Mouse (Mus musculus) heart, postnatal 25 days (tissue): ENCODE data around the gene Cnot1. TPM values are rescaled to one million over a fixed set of nuclear protein-coding genes. Genes with fewer than 3 reads are reported as not detected.

Experiments
- DNase-seq: peaks from one replicate; pipeline ENCODE4 v3.0.0; 2022; ENCODE audit warnings: low spot score
- intact Hi-C: fragments of 180-260 bp; cut with DNase I; formaldehyde crosslinking; loops from one replicate; pipeline ENCODE4 v1.15.1; 2025
- total RNA-seq, 2 experiments: library from RNA; stranded (reverse); gene quantifications; 2 replicates each; pipeline ENCODE4 v1.2.3; 2021

Gene Cnot1
- total RNA-seq, 2 experiments from 2014 or later = 109 to 130 TPM

- intact Hi-C loops = loop anchor here (5.0 to 10.0 kb wide), 3 partner anchors 42 to 151 kb away; no protein-coding TSS in a partner anchor
- no peak for DNase-seq
Measured at GRCm38 (mm10) chr8:95764133-95764532, 43.1 kb downstream of the Cnot1 start.

GRCm38 (mm10) chr8:95760323-95760722 is 46.9 kb downstream of the Cnot1 start:
- DNase-seq = no peak
- intact Hi-C loops = loop anchor here (5.0 to 10.0 kb wide), 3 partner anchors 38 to 154 kb away; no protein-coding TSS in a partner anchor

GRCm38 (mm10) chr8:95751924-95752323 is 55.3 kb downstream of the Cnot1 start:
- intact Hi-C loops = no loop called here
- no peak for DNase-seq

- DNase-seq = no peak
- intact Hi-C loops = no loop called here
Measured at GRCm38 (mm10) chr8:95748028-95748427, 59.2 kb downstream of the Cnot1 start.

- no peak for DNase-seq
- intact Hi-C loops = no loop called here
Measured at GRCm38 (mm10) chr8:95741732-95742131, 65.5 kb downstream of the Cnot1 start.

GRCm38 (mm10) chr8:95738596-95738995 is 68.7 kb downstream of the Cnot1 start:
- intact Hi-C loops = no loop called here
- no peak for DNase-seq

GRCm38 (mm10) chr8:95727625-95728024 is 79.6 kb downstream of the Cnot1 start:
- intact Hi-C loops = no loop called here
- DNase-seq = no peak

GRCm38 (mm10) chr8:95716546-95717335 is 90.5 kb downstream of the Cnot1 start:
- DNase-seq = no peak
- intact Hi-C loops = no loop called here

- DNase-seq = peak; percentile 73
- intact Hi-C loops = no loop called here
Measured at GRCm38 (mm10) chr8:95715676-95716531, 91.4 kb downstream of the Cnot1 start, which contains the start of gene Setd6. Setd6 (plus strand) TSS chr8:95715881.

GRCm38 (mm10) chr8:95714837-95715413 is 92.3 kb downstream of the Cnot1 start:
- no peak for DNase-seq
- intact Hi-C loops = loop anchor here (5.0 kb wide), 1 partner anchor 202 kb away; no protein-coding TSS in a partner anchor

- intact Hi-C loops = loop anchor here (5.0 kb wide), 1 partner anchor 203 kb away; no protein-coding TSS in a partner anchor
- no peak for DNase-seq
Measured at GRCm38 (mm10) chr8:95714367-95714766, 92.9 kb downstream of the Cnot1 start.

- intact Hi-C loops = loop anchor here (5.0 kb wide), 1 partner anchor 204 kb away; no protein-coding TSS in a partner anchor
- DNase-seq = no peak
Measured at GRCm38 (mm10) chr8:95713100-95714010, 93.9 kb downstream of the Cnot1 start.

GRCm38 (mm10) chr8:95712395-95712794 is 94.9 kb downstream of the Cnot1 start:
- no peak for DNase-seq
- intact Hi-C loops = loop anchor here (5.0 kb wide), 1 partner anchor 205 kb away; no protein-coding TSS in a partner anchor

- no peak for DNase-seq
- intact Hi-C loops = loop anchor here (5.0 kb wide), 1 partner anchor 206 kb away; no protein-coding TSS in a partner anchor
Measured at GRCm38 (mm10) chr8:95711029-95711428, 96.2 kb downstream of the Cnot1 start.

- DNase-seq = no peak
- intact Hi-C loops = no loop called here
Measured at GRCm38 (mm10) chr8:95709579-95709978, 97.7 kb downstream of the Cnot1 start.

GRCm38 (mm10) chr8:95704538-95704937 is 102.7 kb downstream of the Cnot1 start:
- intact Hi-C loops = no loop called here
- no peak for DNase-seq

GRCm38 (mm10) chr8:95703461-95704260 is 103.6 kb downstream of the Cnot1 start:
- intact Hi-C loops = no loop called here
- DNase-seq = no peak
